Mouse (Mus musculus): Measurements from ENCODE around the gene Rdh7. TPM values are rescaled to one million over a fixed set of nuclear protein-coding genes. Genes with fewer than 3 reads are reported as not detected.
"Not testable (repeated sequence)": the region's sequence is repeated elsewhere in the genome, so short reads cannot be mapped to it uniquely, and the experiment has no call there.

Gene Rdh7
- polyA plus RNA-seq, 1 experiment from 2014 or later: not detected

DNA sequence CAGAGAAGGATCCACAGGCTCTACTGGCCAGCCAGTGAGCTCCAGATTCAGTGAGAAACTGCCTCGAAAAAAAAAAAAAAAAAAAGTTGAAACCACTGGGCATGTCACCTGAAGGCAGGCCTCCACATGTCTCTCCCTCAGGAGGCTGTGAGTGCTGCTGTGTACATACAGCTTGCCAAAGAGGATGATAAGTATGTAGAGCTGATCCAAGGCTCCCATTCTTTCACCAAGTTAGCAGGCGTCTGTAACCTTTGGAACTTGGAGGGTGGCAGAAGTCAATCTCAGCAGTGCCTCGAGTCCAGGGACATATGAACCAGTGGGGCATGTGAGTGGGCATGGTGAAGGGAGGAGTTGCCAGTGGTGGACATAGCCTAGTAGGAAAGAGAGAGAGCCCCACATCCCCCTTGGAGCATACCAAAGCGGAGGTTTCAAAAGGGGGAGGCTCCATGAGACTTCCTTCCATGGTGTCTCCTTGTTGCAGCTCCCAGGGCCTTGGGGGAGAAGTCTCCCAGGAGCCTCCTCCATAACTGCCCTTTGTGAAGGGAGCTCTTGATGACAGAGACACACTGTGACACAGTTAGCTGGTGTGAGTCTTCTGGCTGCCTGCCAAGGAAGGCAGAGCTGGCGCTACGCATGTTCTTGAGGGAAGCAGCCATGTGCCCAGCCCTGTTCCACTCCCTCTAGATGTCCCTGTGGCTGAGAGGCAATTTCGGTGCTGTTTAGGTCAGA lies 16.3 kb upstream of the Rdh7 start:
- no peaks in the 10 kb centered on the region for H3K79me2 ChIP-seq (ENCODE audit: inconsistent target)
- no peak overlapping the region for H3K27ac ChIP-seq
- no peak overlapping the region for H3K4me3 ChIP-seq (ENCODE audit: inconsistent target)
- H3K36me3 ChIP-seq (ENCODE audit: inconsistent target): no peaks in the 10 kb centered on the region
- 80% methylated on average over 7 of the region's 7 CpGs for WGBS (ENCODE audit: missing documents)

GRCm38 (mm10) chr10:127903116-127903515 lies 14.5 kb upstream of the Rdh7 start:
- Histone ChIP-seq H3K4me3 (ENCODE audit: inconsistent target) (no peak overlapping the region), H3K36me3 (ENCODE audit: inconsistent target) (no peaks in the 10 kb centered on the region), H3K79me2 (ENCODE audit: inconsistent target) (no peaks in the 10 kb centered on the region), H3K27ac (no peak overlapping the region)
- WGBS (ENCODE audit: missing documents): 89% methylated on average over 1 of the region's 1 CpGs

GRCm38 (mm10) chr10:127901751-127902150 lies 13.1 kb upstream of the Rdh7 start:
- H3K27ac ChIP-seq: no peak overlapping the region
- 85% methylated on average over 4 of the region's 4 CpGs for WGBS (ENCODE audit: missing documents)
- no peaks in the 10 kb centered on the region for H3K36me3 ChIP-seq (ENCODE audit: inconsistent target)
- no peaks in the 10 kb centered on the region for H3K79me2 ChIP-seq (ENCODE audit: inconsistent target)
- no peak overlapping the region for H3K4me3 ChIP-seq (ENCODE audit: inconsistent target)

DNA sequence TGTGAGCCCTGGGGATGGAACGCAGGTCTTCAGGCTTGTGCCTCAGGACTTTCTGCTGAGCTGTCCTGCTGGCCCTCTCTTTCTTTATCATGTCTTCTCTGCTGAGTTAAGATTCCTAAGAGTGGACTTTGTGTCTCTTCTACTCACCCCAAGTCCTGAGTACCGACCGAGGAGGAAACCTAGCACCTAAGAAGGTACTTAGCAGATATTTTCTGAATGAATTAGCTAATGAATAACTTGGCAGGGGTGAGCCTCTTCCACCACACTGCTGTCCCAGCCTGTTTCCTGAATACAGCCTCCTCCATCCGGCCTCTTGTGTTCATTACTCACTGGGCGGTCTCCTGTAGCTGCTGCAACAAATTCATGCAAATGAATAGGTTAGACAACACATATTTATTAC lies 11.2 kb upstream of the Rdh7 start:
- Histone ChIP-seq H3K36me3 (ENCODE audit: inconsistent target) (no peaks in the 10 kb centered on the region), H3K27ac (no peak overlapping the region), H3K4me3 (ENCODE audit: inconsistent target) (no peak overlapping the region), H3K79me2 (ENCODE audit: inconsistent target) (no peaks in the 10 kb centered on the region)
- WGBS (ENCODE audit: missing documents): 72% methylated on average over 4 of the region's 5 CpGs

DNA sequence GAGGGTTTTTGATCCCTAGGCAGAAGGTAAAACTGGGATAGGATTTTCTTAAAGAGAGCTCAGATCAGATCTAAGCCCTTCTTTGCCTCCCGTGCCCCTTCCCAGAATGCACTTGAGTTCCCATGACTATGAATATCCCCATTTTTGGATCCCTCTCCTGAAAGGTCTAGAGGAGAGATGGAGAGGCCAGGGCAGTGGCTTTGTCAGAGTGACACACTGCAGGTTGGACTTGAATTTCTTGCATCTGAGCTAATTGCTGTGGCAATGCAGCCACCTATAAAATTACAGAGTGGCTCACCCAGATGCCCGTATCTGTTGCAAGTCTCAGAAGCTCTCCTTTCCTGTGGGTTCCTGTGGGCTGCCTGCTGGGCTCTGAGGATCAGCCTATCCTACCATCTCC lies 9.6 kb upstream of the Rdh7 start, which contains the start of gene Sdr9c7:
Sdr9c7 (plus strand) TSS at position 301 of the 400 bp plus-strand sequence.
- Histone ChIP-seq H3K79me2 (ENCODE audit: inconsistent target) (no peaks in the 10 kb centered on the region), H3K36me3 (ENCODE audit: inconsistent target) (no peaks in the 10 kb centered on the region), H3K27ac (no peak within 1 kb of the TSS), H3K4me3 (ENCODE audit: inconsistent target) (no peak within 1 kb of the TSS)
- 80% methylated on average over 2 of the region's 2 CpGs for WGBS (ENCODE audit: missing documents)

DNA sequence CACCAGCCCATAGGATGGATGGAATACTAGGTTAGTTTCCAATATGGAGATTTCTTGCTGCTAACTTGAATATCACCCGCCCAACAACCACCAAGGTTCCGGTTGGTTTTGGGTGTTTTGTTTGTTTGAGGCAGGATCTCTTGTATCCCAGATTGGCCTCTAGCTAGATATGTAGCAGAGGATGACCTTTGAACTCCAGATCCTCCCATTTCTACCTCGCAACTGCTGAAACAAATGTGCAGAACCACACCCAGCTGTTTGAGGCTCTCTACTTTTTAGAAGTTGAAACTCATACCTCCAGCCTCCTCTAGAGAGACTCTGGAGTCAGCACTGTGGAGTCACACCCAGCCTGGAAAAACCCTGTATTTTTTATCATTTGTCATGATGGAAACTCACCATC lies 8.9 kb upstream of the Rdh7 start:
- H3K36me3 ChIP-seq (ENCODE audit: inconsistent target): no peaks in the 10 kb centered on the region

GRCm38 (mm10) chr10:127896705-127897104 lies 8.1 kb upstream of the Rdh7 start:
- 56% methylated on average over 5 of the region's 5 CpGs for WGBS (ENCODE audit: missing documents)
- Histone ChIP-seq H3K27ac (no peak overlapping the region), H3K4me3 (ENCODE audit: inconsistent target) (no peak overlapping the region), H3K36me3 (ENCODE audit: inconsistent target) (no peaks in the 10 kb centered on the region), H3K79me2 (ENCODE audit: inconsistent target) (no peaks in the 10 kb centered on the region)

More for the DNA sequence above, 8.9 kb upstream of the Rdh7 start:
- H3K27ac ChIP-seq: no peak overlapping the region
- 91% methylated on average over 3 of the region's 3 CpGs for whole genome bisulfite sequencing (ENCODE audit: missing documents)
- no peak overlapping the region for H3K4me3 ChIP-seq (ENCODE audit: inconsistent target)
- no peaks in the 10 kb centered on the region for H3K79me2 ChIP-seq (ENCODE audit: inconsistent target)

- not testable (repeated sequence) for H3K36me3 ChIP-seq (ENCODE audit: inconsistent target); H3K4me3 ChIP-seq (ENCODE audit: inconsistent target); H3K79me2 ChIP-seq (ENCODE audit: inconsistent target); H3K27ac ChIP-seq
- WGBS (ENCODE audit: missing documents): 53% methylated on average over 5 of the region's 5 CpGs
Observed at GRCm38 (mm10) chr10:127893163-127894022, 4.8 kb upstream of the Rdh7 start.

GRCm38 (mm10) chr10:127891481-127891880 lies 2.9 kb upstream of the Rdh7 start:
- WGBS (ENCODE audit: missing documents): 90% methylated on average over 1 of the region's 1 CpGs

GRCm38 (mm10) chr10:127886971-127887370 lies 1.6 kb downstream of the Rdh7 start:
- Histone ChIP-seq H3K36me3 (ENCODE audit: inconsistent target) (no peaks in the 10 kb centered on the region), H3K4me3 (ENCODE audit: inconsistent target) (no peak overlapping the region), H3K79me2 (ENCODE audit: inconsistent target) (no peaks in the 10 kb centered on the region), H3K27ac (no peak overlapping the region)
- 87% methylated on average over 4 of the region's 4 CpGs for WGBS (ENCODE audit: missing documents)

More at GRCm38 (mm10) chr10:127891481-127891880, 2.9 kb upstream of the Rdh7 start:
- Histone ChIP-seq H3K4me3 (ENCODE audit: inconsistent target) (no peak overlapping the region), H3K36me3 (ENCODE audit: inconsistent target) (no peaks in the 10 kb centered on the region), H3K79me2 (ENCODE audit: inconsistent target) (no peaks in the 10 kb centered on the region), H3K27ac (no peak overlapping the region)

DNA sequence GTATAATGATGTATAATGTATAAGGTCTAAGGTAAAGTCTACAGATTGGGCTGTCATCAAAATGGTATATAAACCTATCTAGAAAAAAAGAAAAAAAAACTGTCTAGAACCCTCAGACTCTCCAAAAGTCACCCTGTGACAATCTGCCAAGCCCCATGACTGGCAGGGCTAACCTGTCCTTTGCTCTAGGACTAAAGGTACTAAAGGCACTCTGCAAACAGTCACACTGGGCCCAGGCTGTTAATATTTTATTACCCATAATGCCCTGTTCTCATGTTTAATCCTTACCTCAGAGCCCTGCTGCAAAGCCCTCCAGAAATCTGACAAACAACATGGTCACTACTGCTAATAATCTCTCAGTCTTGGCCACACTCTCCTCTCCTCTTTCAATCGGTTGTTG lies 2.1 kb downstream of the Rdh7 start:
- no peak overlapping the region for H3K27ac ChIP-seq
- 63% methylated on average over 1 of the region's 1 CpGs for WGBS (ENCODE audit: missing documents)
- no peak overlapping the region for H3K4me3 ChIP-seq (ENCODE audit: inconsistent target)
- H3K79me2 ChIP-seq (ENCODE audit: inconsistent target): no peaks in the 10 kb centered on the region
- H3K36me3 ChIP-seq (ENCODE audit: inconsistent target): no peaks in the 10 kb centered on the region

DNA sequence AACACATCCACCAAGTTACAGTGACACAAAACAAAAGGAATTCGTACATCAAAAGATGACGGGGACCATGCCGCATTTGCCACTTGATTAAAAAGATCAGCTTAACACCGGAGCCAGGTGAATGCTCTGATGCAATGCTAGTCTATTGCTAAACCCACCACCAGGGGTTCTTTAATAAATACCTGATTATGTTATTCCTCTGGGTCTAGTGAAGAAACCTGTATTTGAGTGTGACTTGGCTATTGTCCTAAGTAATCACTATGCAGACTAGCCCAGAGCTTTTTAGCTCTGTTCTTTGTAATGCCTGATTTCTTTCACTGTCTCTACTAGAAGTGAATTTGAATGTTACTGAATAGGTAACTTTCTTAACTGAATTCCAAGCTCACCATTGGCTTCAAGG lies 7.6 kb downstream of the Rdh7 start:
- H3K79me2 ChIP-seq (ENCODE audit: inconsistent target): no peaks in the 10 kb centered on the region
- no peak overlapping the region for H3K4me3 ChIP-seq (ENCODE audit: inconsistent target)
- no peaks in the 10 kb centered on the region for H3K36me3 ChIP-seq (ENCODE audit: inconsistent target)
- WGBS (ENCODE audit: missing documents): 98% methylated on average over 4 of the region's 4 CpGs
- no peak overlapping the region for H3K27ac ChIP-seq

- H3K4me3 ChIP-seq (ENCODE audit: inconsistent target): no peak overlapping the region
- H3K36me3 ChIP-seq (ENCODE audit: inconsistent target): no peaks in the 10 kb centered on the region
- WGBS (ENCODE audit: missing documents): 95% methylated on average over 3 of the region's 3 CpGs
- no peak overlapping the region for H3K27ac ChIP-seq
- H3K79me2 ChIP-seq (ENCODE audit: inconsistent target): no peaks in the 10 kb centered on the region
Observed at GRCm38 (mm10) chr10:127879155-127879688, 9.4 kb downstream of the Rdh7 start.

DNA sequence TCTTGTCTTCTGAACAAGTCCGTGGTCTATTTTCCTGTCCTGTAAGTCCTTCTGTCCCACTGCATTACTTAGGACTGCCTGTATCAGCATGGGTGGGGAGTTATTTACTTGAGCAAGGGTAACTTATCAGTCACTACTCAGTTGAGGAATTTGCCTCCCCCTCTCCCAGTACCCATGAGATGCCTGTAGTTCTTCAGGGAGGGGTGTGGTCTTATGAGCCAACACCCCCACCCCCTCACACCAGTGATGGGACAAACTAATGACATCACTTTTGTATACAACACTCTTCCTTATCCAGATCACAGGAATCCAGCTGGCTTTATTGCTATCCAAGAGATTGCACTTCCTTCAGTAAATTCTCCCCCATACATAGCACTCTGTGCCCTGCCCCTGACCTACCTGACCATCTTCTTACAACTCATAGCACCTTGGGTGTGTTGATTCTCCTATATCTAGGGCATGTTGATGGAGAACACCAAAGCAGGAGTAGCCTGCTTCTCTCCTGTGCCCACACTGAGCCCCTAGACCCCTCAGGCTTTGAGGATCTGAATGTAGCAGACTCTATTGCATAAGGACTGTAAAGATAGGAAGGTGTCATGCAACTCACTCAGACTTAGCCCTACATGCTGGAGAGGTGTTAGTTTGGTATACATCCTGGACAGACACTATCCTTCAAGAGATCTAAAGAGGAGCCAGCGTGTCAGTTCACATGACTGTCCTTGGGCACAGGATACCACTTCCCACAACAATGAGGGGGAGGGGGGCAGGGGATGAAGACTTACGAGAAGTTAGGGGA lies 10.2 kb downstream of the Rdh7 start:
- no peak overlapping the region for H3K4me3 ChIP-seq (ENCODE audit: inconsistent target)
- 76% methylated on average over 3 of the region's 3 CpGs for WGBS (ENCODE audit: missing documents)
- no peak overlapping the region for H3K27ac ChIP-seq
- no peaks in the 10 kb centered on the region for H3K79me2 ChIP-seq (ENCODE audit: inconsistent target)
- no peaks in the 10 kb centered on the region for H3K36me3 ChIP-seq (ENCODE audit: inconsistent target)

Data from macrophage (primary cell).